Mouse (Mus musculus): ENCODE data around the gene Gm11077. TPM values are rescaled to one million over a fixed set of nuclear protein-coding genes. Genes with fewer than 3 reads are reported as not detected.

Gm11077 gene
- polyA plus RNA-seq, 1 experiment from 2014 or later: not detected

DNA sequence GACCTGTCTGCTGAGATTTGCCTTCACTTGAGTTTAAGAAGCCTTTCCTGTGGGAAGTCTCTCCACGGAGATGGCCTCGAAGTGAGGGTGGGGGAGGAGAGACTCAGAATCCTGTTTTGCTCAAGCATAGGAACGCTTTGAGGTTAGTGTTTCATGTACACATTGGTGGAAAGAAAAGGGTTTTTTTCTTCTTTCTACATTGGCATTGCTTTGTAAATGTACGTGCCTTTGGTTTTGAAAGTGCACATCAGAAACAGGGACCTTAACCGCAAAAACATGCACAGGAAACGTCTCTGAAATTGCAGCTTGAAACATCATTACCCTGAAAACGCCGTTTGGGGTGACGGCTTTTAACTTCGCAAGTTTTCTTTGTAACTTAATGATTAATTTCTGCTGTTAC lies 21.0 kb upstream of the Gm11077 start:
- Histone ChIP-seq H3K36me3 (ENCODE audit: insufficient read depth, low read length) (no peaks in the 10 kb centered on the region), H3K9me3 (ENCODE audit: low read length) (no peaks in the 10 kb centered on the region; the same call in 1 of the 2 replicates), H3K9ac (replicated peaks; ENCODE audit: low read depth) (no peak overlapping the region), H3K4me3 (ENCODE audit: low read depth, low read length) (no peak overlapping the region), H3K27ac (ENCODE audit: low read length) (no peak overlapping the region), H3K27me3 (replicated peaks; ENCODE audit: insufficient read depth, low read length) (no peaks in the 10 kb centered on the region), H3K4me1 (ENCODE audit: insufficient read depth, low read depth, low read length) (no peaks in the 10 kb centered on the region), H3K4me2 (replicated peaks; ENCODE audit: low read depth, low read length) (no peak overlapping the region)
- TF ChIP-seq EP300 (IDR thresholded peaks at IDR 0.05) (no peak), CTCF (IDR thresholded peaks at IDR 0.05) (no peak)
- 59% methylated on average over 10 of the region's 10 CpGs for WGBS
- ATAC-seq (no peak), DNase-seq (ENCODE audit: low spot score) (no peak)

DNA sequence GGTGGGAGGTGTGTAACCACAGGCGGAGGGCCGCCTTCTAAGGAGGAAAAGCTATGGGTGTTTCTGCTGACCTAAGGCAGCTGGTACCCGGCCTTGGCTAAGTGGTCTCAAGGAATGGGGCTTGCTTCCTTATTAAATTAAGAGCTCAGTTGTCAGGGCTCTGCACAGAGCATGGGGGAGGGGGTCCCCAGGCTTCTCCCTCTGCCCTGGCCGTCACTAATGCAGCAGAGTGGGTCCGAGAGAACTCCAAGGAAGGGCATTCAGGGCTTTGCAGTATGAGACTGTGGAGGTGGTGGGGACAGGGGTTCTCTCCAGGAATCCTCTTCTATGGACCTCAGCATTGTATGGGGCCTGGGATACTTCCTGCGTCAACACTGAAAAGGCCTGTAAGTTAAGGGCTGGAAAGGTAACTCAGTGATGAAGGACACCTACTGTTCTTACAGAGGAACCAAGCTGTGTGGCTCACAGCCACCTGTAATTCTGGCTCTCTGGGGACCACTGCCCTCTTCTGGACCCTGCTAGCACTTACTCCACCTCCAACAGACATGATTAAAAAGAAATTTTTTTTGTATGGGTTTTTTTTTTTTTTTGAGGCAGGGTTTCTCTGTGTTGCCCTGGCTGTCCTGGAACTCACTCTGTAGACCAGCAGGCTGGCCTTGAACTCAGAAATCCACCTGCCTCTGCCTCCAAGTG lies 19.5 kb upstream of the Gm11077 start:
- H3K27ac ChIP-seq (ENCODE audit: low read length): no peak overlapping the region
- H3K27me3 ChIP-seq (replicated peaks; ENCODE audit: insufficient read depth, low read length): no peaks in the 10 kb centered on the region
- no peaks in the 10 kb centered on the region for H3K36me3 ChIP-seq (ENCODE audit: insufficient read depth, low read length)
- TF ChIP-seq CTCF (IDR thresholded peaks at IDR 0.05) (peak; percentile 50), EP300 (IDR thresholded peaks at IDR 0.05) (no peak)
- no peaks in the 10 kb centered on the region; the same call in 1 of the 2 replicates for H3K9me3 ChIP-seq (ENCODE audit: low read length)
- no peak for ATAC-seq
- no peak overlapping the region for H3K4me3 ChIP-seq (ENCODE audit: low read depth, low read length)
- H3K9ac ChIP-seq (replicated peaks; ENCODE audit: low read depth): no peak overlapping the region
- H3K4me2 ChIP-seq (replicated peaks; ENCODE audit: low read depth, low read length): no peak overlapping the region
- 81% methylated on average over 6 of the region's 6 CpGs for WGBS
- no peaks in the 10 kb centered on the region for H3K4me1 ChIP-seq (ENCODE audit: insufficient read depth, low read depth, low read length)
- no peak for DNase-seq (ENCODE audit: low spot score)

DNA sequence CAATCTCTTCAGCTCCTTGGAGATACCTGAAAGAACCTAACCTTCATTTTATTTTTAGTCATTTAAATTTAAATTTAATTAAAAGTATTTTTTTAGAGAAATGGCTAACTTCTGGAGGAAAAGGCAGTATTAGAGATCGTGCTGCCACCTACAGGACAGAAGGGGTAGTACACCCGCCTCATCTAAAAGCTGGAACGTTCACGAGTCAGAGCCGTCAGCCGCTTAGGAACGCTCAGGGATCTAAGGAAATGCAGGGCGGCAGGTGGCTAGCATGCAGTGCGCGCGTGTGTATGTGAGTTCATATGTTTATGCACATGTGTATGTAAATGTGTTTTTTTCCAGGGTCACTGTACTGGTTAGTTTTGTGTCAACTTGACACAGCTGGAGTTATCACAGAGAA lies 16.3 kb upstream of the Gm11077 start:
- no peaks in the 10 kb centered on the region for H3K27me3 ChIP-seq (replicated peaks; ENCODE audit: insufficient read depth, low read length)
- H3K4me3 ChIP-seq (ENCODE audit: low read depth, low read length): no peak overlapping the region
- 7% methylated on average over 11 of the region's 11 CpGs for WGBS
- H3K4me1 ChIP-seq (ENCODE audit: insufficient read depth, low read depth, low read length): no peaks in the 10 kb centered on the region
- H3K9ac ChIP-seq (replicated peaks; ENCODE audit: low read depth): no peak overlapping the region
- no peaks in the 10 kb centered on the region for H3K9me3 ChIP-seq (ENCODE audit: low read length)
- ATAC-seq (peak; percentile 49; the same call in 1 of the 2 replicates), DNase-seq (ENCODE audit: low spot score) (peak; percentile 78)
- no peak for TF ChIP-seq EP300 (IDR thresholded peaks at IDR 0.05)
- peak; percentile 89 for TF ChIP-seq CTCF (IDR thresholded peaks at IDR 0.05)
- no peaks in the 10 kb centered on the region for H3K36me3 ChIP-seq (ENCODE audit: insufficient read depth, low read length)
- H3K4me2 ChIP-seq (replicated peaks; ENCODE audit: low read depth, low read length): no peak overlapping the region
- H3K27ac ChIP-seq (ENCODE audit: low read length): no peak overlapping the region

DNA sequence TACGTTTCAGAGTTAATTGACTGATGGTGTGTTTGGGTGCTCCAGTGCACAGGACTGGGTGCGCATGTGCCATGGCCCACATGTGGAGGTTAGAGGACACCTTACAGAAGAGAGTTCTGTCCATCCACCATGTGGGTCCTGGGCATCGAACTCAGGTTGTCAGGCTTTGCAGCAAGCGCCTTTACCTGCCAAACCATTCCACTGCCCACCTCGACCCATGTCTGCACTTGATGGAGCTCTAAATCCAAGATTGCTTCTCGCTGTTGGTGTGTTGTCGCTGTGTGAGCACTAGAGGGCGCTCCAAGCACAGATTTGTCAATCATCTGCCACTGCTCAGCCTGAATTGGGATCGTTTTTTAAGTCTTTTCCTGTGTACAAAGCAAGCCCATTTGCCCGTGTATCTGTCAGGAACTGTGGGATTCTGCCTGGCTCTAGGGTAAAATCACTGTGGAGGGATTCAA lies 14.1 kb upstream of the Gm11077 start:
- H3K4me1 ChIP-seq (ENCODE audit: insufficient read depth, low read depth, low read length): no peaks in the 10 kb centered on the region
- no peaks in the 10 kb centered on the region for H3K36me3 ChIP-seq (ENCODE audit: insufficient read depth, low read length)
- H3K27me3 ChIP-seq (replicated peaks; ENCODE audit: insufficient read depth, low read length): no peaks in the 10 kb centered on the region
- H3K4me3 ChIP-seq (ENCODE audit: low read depth, low read length): no peak overlapping the region
- H3K9me3 ChIP-seq (ENCODE audit: low read length): no peaks in the 10 kb centered on the region
- 18% methylated on average over 10 of the region's 10 CpGs for WGBS
- no peak overlapping the region for H3K4me2 ChIP-seq (replicated peaks; ENCODE audit: low read depth, low read length)
- ATAC-seq (peak; percentile 37), DNase-seq (ENCODE audit: low spot score) (peak; percentile 79)
- H3K27ac ChIP-seq (ENCODE audit: low read length): no peak overlapping the region
- no peak overlapping the region for H3K9ac ChIP-seq (replicated peaks; ENCODE audit: low read depth)
- TF ChIP-seq EP300 (IDR thresholded peaks at IDR 0.05) (no peak), CTCF (IDR thresholded peaks at IDR 0.05) (peak; percentile 95)

DNA sequence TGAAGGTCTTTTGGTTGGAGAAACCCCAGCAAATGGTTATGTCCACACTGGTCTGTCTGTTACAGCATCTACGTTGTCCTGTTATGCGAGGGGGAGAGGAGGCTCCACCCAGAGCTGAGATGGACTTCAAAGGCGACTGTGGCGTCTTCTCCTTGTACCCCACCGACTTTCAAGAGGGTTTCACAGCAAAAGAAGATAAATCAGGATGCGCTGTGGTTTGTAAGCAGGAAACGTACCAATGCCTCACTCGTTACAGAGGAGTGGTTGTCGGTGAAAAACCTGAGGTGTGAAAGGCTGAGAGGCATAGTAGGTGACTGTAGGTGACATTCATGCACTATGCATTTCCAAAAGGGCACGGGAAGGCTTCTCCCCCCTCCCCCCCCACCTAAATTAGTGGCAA lies 7.0 kb upstream of the Gm11077 start:
- DNase-seq (ENCODE audit: low spot score) (no peak), ATAC-seq (no peak)
- H3K27me3 ChIP-seq (replicated peaks; ENCODE audit: insufficient read depth, low read length): no peaks in the 10 kb centered on the region
- no peaks in the 10 kb centered on the region for H3K9me3 ChIP-seq (ENCODE audit: low read length)
- no peaks in the 10 kb centered on the region for H3K36me3 ChIP-seq (ENCODE audit: insufficient read depth, low read length)
- H3K4me1 ChIP-seq (ENCODE audit: insufficient read depth, low read depth, low read length): no peaks in the 10 kb centered on the region
- no peak overlapping the region for H3K9ac ChIP-seq (replicated peaks; ENCODE audit: low read depth)
- no peak overlapping the region for H3K4me3 ChIP-seq (ENCODE audit: low read depth, low read length)
- WGBS: 70% methylated on average over 10 of the region's 10 CpGs
- TF ChIP-seq EP300 (IDR thresholded peaks at IDR 0.05) (no peak), CTCF (IDR thresholded peaks at IDR 0.05) (no peak)
- H3K27ac ChIP-seq (ENCODE audit: low read length): no peak overlapping the region
- no peak overlapping the region for H3K4me2 ChIP-seq (replicated peaks; ENCODE audit: low read depth, low read length)

DNA sequence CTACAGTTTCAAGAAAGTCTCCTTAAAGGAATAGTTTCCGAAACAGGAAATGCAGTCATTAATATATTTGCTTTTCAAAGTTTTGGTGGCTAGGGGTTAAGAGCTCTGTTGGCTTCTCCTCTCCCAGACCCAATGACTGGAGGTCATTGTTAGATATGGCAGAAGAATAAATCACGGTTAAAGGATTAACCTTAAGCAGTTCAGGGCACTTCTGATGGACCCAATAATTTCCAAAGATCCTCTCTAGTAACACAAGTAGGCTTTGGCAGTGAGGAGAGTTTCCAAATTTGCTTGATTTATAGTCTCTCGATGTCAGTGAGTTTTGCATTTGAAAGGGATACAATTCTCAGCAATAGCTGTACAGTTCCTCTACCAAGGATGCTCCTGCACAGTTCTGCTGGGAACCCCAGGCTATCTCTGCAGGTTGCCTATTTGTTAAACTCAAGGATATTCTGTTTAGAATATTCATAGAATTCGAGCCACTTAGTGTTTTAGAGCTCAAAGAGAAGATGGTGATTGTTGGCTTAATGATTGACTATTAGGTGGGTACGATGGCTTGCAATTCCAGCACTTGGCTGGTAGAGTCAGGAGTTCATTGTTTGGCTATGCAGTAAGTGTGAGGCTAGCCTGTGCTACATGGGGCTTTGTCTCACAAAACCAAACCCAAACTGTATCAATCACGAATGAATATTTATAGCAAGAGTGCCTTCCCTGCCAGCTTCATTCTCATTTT lies 1.8 kb downstream of the Gm11077 start:
- H3K4me1 ChIP-seq (ENCODE audit: insufficient read depth, low read depth, low read length): 0 out of 2 replicates have a peak, but pooled peaks cover 5% of the 10 kb centered on the region
- H3K27ac ChIP-seq (ENCODE audit: low read length): no peak overlapping the region
- 57% methylated on average over 6 of the region's 6 CpGs for WGBS
- ATAC-seq (no peak), DNase-seq (ENCODE audit: low spot score) (no peak)
- no peaks in the 10 kb centered on the region for H3K36me3 ChIP-seq (ENCODE audit: insufficient read depth, low read length)
- H3K9me3 ChIP-seq (ENCODE audit: low read length): no peaks in the 10 kb centered on the region
- H3K27me3 ChIP-seq (replicated peaks; ENCODE audit: insufficient read depth, low read length): no peaks in the 10 kb centered on the region
- H3K9ac ChIP-seq (replicated peaks; ENCODE audit: low read depth): no peak overlapping the region
- H3K4me3 ChIP-seq (ENCODE audit: low read depth, low read length): no peak overlapping the region
- no peak for TF ChIP-seq EP300 (IDR thresholded peaks at IDR 0.05)
- TF ChIP-seq CTCF (IDR thresholded peaks at IDR 0.05): no peak
- no peak overlapping the region for H3K4me2 ChIP-seq (replicated peaks; ENCODE audit: low read depth, low read length)

Measured in lung, postnatal 0 days (tissue).